Mouse (Mus musculus) kidney, adult 11 months (tissue): ENCODE measurements around the gene Paqr8.

Source experiments
- DNase-seq: peaks from one replicate; pipeline ENCODE4 v3.0.0; 2022

Gene Paqr8

GRCm38 (mm10) chr1:20974341-20975135 is 84.1 kb downstream of the Paqr8 start:
- no peak for DNase-seq

GRCm38 (mm10) chr1:20980553-20980952 is 90.1 kb downstream of the Paqr8 start:
- DNase-seq: no peak

DNA sequence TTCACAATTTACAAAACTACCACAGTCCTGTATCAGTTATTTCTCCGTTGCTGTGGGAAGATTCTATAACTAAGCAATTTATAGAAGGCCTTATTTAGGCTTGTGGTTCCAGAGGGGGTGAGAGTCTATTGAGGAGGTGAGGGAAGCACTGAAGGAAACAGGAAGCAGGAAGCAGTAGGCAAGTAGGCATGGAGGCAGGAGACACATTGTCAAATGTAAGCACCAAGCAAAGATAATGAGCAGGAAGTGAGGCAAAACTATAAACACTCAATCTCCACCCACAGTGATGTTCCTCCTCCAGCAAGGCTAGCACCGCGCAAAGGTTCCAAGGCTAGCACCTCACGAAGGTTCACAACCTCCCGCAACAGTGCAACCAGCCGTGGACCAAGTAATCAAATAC is 91.4 kb downstream of the Paqr8 start:
- no peak for DNase-seq

DNA sequence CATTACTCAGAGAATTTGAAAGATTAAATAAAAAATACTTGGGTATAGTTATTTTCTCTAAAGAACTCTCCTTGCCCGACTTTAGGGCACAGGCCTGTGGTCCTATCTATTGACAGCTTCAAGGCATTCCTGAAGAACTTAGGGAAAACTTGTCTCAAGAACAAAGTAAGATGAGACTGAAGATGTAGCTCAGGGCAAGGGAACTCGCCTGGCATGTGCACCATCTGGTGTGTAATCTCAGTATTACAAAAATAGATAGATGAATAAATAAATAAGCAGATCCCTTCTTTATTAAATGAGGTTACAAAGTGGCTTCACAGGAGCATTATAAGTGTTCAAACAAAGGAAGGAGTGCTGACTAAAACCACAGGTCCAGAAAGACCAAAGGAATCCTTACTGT is 93.7 kb downstream of the Paqr8 start:
- DNase-seq: no peak

GRCm38 (mm10) chr1:20984582-20984981 is 94.2 kb downstream of the Paqr8 start:
- DNase-seq: no peak

DNA sequence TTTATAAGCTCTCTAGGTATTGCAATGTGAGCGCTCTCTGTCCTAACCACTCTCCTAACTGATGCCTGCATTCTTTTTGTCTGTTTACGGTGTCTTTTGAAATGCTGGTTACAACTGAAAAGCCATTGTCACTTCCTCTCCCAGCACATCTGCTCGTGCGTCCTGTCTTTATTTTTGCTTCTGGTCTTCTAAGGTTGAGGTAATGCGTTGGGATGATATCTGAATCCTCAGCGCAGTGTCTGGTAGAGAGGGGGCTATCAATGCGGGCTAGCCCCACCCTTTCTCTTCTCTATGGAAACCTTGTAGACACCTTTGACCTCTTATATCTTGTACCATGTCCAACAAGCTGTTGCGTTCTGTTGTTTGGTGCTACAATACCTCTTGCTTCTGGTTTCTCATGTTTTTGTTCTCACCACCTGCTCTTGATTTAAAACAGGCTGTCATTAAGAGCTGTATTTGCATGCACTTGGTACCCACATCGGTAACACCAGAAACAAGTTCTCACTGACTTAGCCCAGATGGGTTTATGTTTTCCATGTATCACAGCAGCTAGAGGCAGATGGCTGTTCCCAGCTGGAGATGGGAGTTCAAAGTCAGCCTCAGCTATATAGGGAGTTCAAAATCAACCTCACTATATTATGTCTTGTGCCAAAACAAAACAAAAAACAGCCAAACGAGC is 96.1 kb downstream of the Paqr8 start:
- DNase-seq: no peak
